Mouse (Mus musculus): ENCODE measurements around the gene Mtm1.
A peak's percentile ranks its signal among the peaks of the same experiment; 100 is the strongest.

Mtm1 gene

DNA sequence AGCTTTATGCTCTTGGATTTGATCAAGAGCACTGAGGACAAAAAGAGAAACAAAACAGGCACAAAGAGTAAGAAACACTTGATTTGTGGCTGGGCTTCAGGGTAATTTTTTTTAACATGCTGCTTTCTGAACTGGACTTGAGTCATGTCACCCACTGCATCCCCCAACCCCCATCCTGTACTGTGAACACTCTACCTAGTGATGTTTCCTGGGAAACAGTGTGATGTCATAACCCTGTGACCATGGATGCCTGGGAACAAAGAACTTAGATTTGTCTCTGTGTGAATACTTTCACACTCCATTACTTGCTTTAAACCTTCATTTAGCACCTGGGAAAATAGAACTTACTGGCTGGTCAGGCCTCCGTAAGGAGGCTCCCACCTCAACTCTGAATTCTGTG is at the start of gene Mtm1:
TSS of gene Mtm1 (plus strand) at position 301 of the 400 bp plus-strand sequence.
- no peak for DNase-seq (ENCODE audit: low read depth)

DNA sequence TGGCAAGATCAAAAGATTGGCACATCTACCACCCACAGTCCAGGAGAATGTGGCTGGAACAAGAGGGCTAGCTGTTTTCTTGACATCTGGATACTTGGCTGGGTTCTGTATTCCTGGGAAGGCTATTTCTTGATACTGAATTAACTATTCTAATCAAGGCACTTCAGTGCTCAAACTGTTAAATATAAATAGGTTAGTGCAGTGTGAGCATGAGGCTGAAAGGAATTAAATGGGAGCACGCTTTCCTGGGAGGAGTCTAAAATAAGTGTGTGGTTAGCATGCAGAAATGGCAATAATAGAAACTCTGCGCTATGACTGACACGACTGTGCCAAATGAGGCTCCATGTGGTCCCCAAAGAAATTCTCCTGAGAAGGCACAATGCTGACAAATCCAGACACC is 29.0 kb upstream of the Mtm1 start:
- DNase-seq (ENCODE audit: low read depth) = no peak

DNA sequence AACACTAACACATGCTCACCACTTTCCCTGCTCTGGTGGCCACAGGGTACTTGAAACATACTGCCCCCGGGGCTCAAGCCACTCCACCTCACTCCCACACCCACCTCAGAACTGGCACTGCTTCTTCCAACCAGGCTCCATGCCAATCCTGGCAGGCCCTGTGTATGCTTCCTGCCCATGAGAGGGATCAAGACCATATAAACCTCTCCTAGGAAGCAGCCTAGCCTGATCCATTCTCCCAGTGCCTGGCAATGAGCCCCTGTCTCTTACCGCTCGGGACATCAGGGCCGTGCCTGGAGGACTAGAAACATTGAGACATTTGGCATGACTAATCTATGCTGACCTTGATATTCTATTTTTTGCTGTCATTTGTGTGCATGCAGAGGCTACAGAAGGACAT is 26.9 kb upstream of the Mtm1 start:
- DNase-seq (ENCODE audit: low read depth) = no peak

DNA sequence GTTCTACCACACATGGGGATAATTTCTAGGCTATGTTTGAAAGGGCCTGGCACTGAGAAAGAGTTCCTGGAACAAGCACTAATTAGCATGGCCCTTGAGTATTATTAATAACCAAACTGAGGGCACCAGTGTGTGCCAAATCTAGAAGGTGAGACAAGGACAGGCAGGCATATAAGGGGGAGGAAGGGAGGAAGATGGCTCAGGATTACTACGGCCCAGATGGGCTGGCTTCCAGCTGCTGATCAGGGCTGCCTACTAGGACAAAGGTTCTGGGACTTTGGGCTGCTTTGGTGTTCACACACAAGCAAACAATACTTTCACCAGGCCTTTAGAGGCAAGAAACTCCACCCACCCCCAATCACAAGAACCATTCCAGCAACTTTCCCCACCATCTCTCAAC is 24.2 kb upstream of the Mtm1 start:
- DNase-seq (ENCODE audit: low read depth) = no peak

DNA sequence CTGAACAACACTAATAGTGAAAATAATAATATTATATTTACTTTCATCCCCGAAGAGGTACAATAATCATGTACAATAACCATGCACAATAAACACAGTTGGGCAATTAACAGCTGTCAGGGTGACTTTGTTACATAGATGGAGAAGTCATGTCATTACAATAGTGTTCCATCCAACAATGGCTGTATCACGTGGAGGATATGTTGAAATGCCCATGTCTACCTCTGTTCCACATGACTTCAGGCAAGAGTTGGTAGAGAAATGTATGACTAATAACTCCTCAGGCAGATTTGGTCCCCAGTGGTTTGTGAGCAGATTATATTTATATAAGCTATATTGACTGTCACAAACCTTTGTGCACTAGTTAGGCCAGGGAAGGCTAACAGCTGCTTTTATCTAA is 5.8 kb upstream of the Mtm1 start:
- DNase-seq (ENCODE audit: low read depth) = no peak

DNA sequence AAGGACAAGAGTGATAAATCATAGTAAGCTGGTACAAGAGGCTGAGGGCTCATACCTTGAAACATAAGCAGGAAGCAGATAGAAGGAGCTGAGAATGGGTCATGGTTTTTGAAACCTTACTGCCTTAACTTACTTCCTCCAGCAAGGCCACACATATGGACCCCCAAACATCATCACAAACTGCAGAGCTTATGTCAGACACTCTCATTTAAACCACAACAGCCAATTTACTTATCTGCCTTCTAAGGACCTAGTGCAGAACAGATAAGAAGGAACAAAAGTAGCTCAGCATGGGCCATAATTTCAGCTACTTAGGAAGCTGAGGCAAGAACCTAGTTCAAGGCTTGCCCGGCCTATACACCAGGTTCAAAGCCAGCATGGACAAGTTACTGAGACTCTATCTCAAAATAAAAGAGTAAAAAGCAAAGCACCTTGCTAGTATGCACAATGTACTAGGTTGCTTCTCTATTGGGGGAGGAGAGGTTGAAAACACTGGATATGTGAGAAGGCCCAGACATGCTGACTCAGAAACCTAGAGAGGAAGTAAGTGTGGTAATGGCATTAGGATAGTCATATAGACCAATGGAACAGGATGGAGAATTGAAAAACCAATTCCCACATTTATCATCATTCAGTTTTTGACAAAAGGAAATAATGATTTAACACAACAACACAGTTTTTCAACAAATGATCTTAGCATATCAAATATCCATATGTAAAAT is 4.6 kb upstream of the Mtm1 start:
- no peak for DNase-seq (ENCODE audit: low read depth)

DNA sequence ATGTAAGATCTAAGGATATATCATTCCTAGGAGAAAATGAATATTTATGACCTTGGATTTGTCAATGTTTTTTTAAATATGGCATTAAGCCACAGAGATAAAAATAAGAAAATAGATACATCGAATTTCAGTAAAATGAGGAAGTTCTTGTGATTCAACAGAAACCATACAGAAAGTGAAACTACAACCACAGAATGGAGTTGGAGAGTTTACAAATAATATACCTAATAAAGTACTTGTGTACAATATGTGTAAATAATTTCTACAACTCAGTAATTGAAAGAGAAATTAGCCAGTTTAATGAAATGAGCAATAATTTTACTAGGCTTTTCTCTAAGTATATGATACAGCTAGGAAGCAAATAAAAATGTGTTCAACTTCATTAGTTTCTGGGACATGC is 4.0 kb upstream of the Mtm1 start:
- DNase-seq (ENCODE audit: low read depth) = no peak

DNA sequence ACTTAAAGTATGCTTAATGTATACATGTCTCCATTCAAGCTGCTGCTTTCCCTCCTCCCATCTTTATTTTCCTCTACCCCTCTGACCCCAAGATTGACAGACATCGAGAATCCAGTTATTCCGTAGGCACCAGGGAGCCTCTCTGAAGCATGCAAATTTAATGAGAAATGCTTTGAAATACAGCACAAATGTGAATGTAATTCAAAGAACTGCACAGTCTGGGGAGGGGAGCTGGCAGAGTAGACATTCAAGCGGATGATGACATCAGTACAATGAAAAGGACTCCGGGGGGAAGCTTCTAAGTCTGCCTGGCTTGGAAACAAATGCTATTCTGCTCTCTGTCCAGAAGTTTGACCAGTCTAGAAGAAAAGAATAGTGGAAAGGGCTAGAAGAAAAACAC is 2.3 kb downstream of the Mtm1 start:
- no peak for DNase-seq (ENCODE audit: low read depth)

DNA sequence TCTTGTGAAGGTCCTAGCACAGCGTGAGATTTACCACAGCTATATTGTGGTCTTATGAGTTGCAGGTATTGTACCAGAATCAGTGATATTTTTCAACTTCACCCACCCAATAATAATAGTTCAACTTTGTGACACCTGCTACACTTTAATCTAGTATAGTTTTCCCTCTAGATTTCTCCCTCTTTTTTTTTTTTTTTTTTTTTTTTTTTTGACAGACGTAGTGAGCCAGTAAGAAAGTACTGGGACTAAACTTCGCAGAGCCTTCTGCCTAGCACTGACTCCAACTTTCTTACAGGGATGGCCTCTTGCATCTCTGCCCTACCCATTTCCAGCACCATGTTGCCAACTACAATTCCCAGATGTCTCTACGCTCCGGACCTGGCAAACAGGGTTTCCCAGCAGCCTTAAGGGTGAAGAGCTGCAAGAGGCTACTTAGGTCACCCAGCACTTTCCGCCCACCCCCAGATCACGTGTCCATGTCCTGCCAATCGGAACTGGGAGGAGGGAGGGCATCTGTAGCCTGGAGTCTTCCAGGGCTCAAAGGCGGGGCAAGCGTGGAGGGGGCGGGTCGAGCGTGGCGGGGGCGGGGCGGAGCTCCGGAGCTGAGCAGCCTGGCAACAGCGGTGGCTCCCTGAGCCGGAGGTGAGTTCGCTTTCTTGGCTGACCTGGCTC is 4.0 kb downstream of the Mtm1 start:
- DNase-seq (ENCODE audit: low read depth) = peak; percentile 88

DNA sequence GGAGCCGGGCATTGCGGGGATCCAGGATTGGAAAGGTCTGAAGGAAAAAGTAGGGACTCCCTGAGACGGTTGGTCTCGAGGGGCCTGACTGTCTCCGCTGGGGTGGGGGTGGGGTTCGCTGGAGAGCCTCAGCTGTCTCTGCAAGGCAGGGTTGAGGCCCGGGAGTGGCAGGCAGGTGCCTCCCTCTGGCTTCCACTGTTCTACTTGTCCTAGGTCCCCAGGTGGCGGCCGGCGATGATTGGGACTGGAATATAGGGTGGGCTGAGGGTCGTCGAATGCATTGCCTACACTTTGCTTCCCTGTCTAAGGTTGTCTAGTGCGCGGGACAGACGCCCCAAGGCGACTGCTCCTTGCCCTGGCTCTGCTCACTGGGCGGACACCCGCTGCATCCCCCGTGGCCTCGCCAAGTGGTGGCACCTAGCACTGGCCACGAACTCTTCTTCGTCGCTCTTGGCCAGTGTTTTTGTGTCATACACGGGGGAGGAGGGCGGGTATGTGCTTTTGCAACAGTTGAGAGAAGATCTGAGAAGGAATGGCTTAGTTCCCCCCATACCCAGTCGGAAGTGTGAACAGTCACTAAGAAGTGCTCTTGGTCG is 4.6 kb downstream of the Mtm1 start:
- peak; percentile 1 for DNase-seq (ENCODE audit: low read depth)

DNA sequence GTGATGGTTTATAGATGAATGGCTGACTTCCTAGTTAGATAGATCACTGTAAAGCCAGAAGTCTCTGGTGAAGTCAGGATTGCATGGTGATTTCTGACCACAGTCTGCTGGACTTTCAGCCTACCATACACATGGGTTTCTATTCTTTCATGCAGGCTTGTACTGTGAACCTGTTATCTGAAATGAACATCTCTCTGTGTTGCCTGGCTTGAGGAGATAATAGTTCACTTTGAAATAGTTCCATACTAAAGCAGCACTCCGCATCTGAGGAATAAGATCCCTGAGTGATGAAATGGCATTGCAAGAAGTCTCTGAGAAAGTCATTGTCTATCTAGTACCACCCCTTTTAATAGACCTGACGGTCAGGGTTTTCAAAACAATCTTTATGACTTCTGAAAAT is 6.3 kb downstream of the Mtm1 start:
- no peak for DNase-seq (ENCODE audit: low read depth)

DNA sequence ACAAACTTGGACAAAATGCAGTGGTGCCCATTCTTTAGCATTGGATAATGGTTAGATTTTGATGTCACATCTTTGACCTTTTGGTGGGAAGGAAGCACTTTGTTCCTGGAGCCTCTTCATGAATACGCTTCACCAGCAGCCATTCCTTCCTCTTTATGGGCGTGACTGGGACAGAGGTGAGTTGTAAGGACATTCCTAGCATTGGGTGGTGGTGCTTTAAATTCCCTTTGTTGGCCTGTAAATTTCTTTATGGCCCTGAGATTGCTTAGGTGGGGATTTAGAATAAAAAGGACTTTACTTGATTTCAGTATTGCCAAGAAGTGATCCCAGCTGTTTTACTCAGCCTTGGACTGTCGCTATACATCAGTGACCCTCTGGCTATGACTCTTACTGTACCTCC is 8.3 kb downstream of the Mtm1 start:
- no peak for DNase-seq (ENCODE audit: low read depth)

DNA sequence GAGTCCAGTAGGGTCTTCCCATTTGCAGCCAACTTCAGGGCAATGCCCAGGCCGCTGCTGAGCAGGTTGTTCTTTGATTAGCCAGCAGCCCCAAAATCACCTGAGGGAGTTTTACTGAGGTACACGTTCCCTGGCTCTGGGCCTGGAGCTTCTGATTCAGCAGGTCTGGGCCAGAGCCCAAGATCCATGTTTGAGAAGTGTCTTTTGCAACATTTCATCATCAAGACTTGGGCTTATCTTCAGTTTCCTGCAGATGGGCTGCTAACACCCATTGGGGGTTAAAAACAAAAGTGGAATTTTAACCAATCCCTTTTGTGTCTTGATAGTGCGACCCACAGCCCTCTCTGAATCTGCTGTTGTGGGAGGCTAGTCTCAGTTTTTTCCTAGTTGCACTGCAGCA is 10.3 kb downstream of the Mtm1 start:
- peak; percentile 55 for DNase-seq (ENCODE audit: low read depth)

DNA sequence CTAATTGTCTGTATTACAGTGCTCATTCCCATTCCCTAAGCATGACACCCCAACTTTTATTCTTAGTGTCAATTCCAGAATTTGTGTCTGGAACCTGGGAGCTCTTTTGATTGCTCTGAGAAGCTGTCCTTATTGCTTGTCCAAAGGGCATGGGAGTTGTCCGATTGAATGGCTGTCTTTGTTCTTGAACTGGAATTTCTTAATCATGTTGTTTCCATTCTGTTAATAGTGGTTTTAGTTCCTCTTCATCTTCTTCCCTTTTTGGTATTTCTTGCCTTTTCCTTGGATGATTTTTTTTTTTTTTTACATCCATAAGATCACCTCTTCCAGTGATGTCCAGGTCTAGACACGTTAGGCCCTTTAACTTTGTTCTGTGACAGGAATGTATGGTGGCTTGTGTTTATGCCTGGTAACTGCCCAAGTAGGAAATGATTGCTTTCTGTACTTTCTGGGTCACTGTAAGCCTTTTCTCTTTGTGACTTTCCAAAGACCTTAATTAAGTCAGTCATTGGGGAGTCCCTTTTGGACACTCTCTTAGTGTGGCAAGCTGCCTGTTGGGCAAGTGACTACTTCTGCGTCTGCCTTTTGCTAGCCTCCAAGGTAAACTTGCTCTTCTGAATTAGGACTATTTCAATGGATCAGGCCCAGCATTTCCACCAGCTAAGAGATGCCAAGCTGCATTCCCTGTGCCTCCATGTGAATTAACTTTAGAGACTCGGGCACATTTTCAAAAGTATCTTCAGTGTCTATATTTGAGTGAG is 12.3 kb downstream of the Mtm1 start:
- no peak for DNase-seq (ENCODE audit: low read depth)

DNA sequence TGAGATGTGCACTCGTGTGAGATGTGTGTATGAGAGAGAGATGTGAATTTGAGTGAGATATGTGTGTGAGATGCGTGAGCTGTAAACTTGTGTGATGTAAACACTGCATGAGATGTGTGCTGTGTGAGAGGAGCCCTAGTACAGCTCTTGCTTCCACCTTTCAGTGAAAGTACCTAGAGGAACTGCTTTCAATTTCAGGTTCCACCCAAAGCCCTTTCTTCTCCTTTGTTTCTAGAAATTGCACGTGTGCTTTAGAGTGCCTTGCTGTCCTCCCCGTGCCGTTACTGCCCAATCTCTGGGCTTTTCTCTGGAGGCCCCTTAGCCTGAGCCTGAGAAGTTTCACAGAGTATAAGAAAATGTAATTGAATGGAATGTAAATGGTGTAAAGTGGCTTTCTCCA is 16.3 kb downstream of the Mtm1 start:
- no peak for DNase-seq (ENCODE audit: low read depth)

DNA sequence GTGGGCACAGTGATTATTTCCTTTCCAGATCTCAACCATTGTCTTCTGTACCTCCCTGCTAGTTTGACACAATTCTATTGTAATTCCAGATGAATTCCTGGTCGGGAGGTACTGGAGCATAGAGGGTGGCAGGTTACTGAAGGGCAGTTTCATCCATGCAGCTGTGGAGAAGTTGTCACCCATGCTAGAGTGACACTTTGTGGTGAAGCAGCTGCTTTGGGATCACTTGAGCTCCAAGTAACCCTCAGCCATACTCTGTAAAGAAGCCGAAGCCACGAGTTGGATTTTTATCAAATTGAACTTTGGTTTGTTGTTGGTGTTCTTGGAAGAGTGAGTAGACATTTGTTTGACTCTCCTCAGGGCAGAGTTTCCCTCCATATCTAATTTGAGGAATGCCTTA is 17.6 kb downstream of the Mtm1 start:
- DNase-seq (ENCODE audit: low read depth) = no peak

DNA sequence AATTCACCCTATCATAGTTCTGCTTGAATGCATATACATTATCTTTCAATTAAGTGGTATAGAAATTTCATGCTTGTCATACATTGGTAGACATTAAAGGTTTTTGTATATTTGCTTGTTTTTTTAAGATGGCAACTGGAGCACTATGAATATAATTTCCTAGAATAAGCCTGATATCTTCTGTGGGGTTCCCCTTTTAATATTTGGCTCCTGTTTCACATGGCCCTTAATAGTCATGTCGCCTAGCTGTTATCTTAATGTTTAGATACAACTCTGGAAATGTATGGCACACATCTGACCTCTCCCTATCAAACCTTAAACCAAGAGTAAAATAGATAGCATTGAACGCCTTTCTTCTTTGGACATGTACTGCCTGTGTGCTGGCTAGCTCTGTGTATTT is 20.3 kb downstream of the Mtm1 start:
- DNase-seq (ENCODE audit: low read depth) = no peak

DNA sequence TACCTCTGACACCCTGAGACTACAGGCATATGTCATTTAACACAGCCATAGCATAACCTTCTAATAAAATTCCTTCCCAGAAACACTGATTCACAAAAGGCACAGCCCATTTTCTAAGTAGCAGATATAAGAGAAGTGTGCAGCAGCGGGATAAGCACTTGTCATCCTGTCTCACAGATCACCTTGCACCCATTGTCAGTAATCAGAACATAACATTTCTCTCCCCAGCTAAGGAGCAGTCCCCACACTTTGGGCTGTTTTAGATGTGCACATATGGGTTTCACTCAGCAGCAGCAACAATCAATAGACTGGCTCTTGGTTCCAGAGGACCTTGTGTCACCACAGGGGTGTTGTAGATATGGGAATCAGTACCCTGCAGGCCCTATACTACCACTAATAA is 45.9 kb downstream of the Mtm1 start:
- DNase-seq (ENCODE audit: low read depth) = no peak

DNA sequence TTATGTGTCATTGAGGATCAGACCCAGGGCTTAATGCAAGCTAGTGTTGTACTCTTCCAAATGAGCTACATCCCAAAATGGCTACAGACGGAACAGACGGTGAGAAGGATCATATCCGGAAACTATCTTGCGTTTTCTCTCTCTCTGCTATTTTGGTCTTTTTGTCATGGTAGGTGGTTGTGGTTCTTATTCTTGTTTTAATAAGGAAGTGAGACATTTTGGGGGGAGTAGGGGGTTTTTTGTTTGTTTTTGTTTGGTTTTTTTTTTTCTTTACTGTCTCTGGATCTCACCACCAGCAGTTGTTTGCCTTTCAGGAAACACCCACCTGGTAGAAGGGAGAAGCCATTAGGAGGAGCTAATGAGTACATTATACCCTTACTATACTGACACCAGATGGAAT is 50.3 kb downstream of the Mtm1 start:
- DNase-seq (ENCODE audit: low read depth) = no peak

DNA sequence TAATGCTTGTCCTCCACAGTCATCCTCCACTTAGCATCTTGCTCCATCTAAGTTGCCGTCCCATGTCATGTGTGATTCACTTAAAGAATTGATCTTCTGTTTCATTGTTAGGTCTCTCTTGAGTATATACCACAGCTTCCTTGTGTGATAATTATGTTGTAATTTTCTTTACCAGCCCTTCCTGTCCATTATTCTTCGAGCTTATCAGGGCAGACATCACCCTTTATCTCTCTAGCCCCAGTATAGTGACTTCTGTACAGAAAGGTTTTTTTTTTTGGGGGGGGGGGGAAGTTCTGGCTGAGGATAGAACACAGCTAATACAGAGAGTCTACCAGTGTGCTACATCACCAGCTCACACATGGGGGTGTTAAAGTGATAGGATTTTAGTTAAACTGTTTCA is 53.7 kb downstream of the Mtm1 start:
- no peak for DNase-seq (ENCODE audit: low read depth)

DNA sequence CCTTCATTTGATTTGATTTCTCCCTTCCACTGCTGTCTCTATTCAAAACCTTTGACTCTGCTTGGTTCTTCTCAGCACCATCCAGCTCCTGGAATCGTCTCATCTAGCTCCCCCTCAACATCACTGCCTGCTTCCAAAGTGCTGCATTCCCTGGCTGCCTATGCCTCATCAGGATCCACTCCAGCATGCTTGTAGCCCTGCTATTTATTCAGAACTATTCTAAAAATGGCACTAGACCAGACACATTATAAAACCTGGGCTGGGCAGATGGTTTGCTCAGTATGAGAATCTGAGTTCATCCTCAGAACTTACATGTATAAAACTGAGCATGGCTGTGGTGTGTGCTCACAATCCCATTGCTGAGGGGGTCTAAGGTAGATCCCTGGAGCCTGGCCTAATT is 58.4 kb downstream of the Mtm1 start:
- no peak for DNase-seq (ENCODE audit: low read depth)

DNA sequence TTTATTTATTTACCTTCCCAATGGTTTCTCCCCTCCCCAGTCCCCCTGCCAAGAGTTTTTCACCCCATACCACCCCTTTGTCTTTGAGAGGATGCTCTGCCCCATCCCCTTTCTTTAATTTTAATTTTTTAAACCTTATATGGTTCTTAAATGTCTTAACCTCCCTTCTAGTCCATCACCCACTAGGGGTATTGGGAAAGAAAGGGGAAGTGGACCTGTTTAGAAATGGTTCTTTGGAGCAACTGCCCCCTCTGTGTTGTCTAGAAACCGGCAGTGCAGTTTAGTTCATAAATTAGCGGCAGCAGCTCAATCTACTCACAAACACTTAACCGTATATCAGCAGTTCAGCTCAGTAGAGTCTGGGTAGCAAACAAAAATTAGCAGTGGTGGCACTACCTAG is 63.6 kb downstream of the Mtm1 start:
- DNase-seq (ENCODE audit: low read depth) = no peak

DNA sequence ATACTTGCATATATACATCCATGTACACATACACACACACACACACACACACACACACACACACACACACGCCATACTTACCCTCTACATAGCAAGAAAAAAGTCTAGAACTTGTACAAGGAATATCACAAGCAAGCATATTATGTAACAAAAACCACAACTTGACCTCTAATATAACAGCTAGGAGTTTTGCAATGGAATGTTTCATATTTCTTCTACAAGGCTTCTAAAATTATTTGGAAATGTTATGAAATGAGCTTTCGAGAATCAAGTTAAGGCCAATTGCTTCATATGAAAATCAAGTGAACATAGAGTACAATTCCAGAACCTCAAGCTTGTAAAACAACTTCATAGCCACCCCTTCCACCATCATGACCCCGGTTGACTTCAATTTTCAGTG is 74.9 kb downstream of the Mtm1 start:
- DNase-seq (ENCODE audit: low read depth) = peak; percentile 9
